Mouse (Mus musculus): Measurements from ENCODE around the gene Zfp9. TPM values are rescaled to one million over a fixed set of nuclear protein-coding genes. Genes with fewer than 3 reads are reported as not detected.

Zfp9 gene
- polyA plus RNA-seq, 1 experiment from 2014 or later, result 1.1 TPM

- Histone ChIP-seq H3K4me1 (replicated peaks) (no peaks in the 10 kb centered on the region), H3K9me3 (replicated peaks) (no peaks in the 10 kb centered on the region), H3K4me3 (replicated peaks) (no peak overlapping the region), H3K9ac (no peak overlapping the region), H3K27me3 (no peaks in the 10 kb centered on the region), H3K27ac (replicated peaks) (no peak overlapping the region), H3K4me2 (no peak overlapping the region), H3K36me3 (replicated peaks) (peaks cover 21% of the 10 kb centered on the region)
- ATAC-seq (ENCODE audit: insufficient read depth), result no peak
- WGBS (ENCODE audit: insufficient replicate concordance), result 65% methylated on average over 4 of the region's 4 CpGs
These were observed 47.6 kb downstream of the Zfp9 start for GRCm38 (mm10) chr6:118431502-118431901.

- H3K27ac ChIP-seq (replicated peaks), result no peak overlapping the region
- H3K4me1 ChIP-seq (replicated peaks), result no peaks in the 10 kb centered on the region
- H3K9ac ChIP-seq, result no peak overlapping the region
- no peak overlapping the region for H3K4me2 ChIP-seq
- peaks cover 21% of the 10 kb centered on the region for H3K36me3 ChIP-seq (replicated peaks)
- no peak overlapping the region for H3K4me3 ChIP-seq (replicated peaks)
- no peak for ATAC-seq (ENCODE audit: insufficient read depth)
- H3K27me3 ChIP-seq, result no peaks in the 10 kb centered on the region
- H3K9me3 ChIP-seq (replicated peaks), result no peaks in the 10 kb centered on the region
- WGBS (ENCODE audit: insufficient replicate concordance), result 62% methylated on average over 1 of the region's 1 CpGs
These were observed 52.5 kb downstream of the Zfp9 start for GRCm38 (mm10) chr6:118426666-118427065.

GRCm38 (mm10) chr6:118419050-118419920 lies 59.8 kb downstream of the Zfp9 start, which contains the start of gene Bms1:
Gene Bms1 (minus strand): TSS chr6:118419474.
- Histone ChIP-seq H3K27ac (replicated peaks) (peak within 1 kb of the TSS; percentile 84), H3K36me3 (replicated peaks) (peaks cover 29% of the 10 kb centered on the region), H3K27me3 (no peaks in the 10 kb centered on the region), H3K4me1 (replicated peaks) (peaks cover 14% of the 10 kb centered on the region), H3K4me2 (peak within 1 kb of the TSS; percentile 76), H3K9ac (peak within 1 kb of the TSS; percentile 88), H3K4me3 (replicated peaks) (peak within 1 kb of the TSS; percentile 95), H3K9me3 (replicated peaks) (no peaks in the 10 kb centered on the region)
- under 1% methylated on average over 67 of the region's 67 CpGs for WGBS (ENCODE audit: insufficient replicate concordance)
- ATAC-seq (ENCODE audit: insufficient read depth), result peak; percentile 97

Small RNA genes within 50 kb of the gene (microRNA-seq; reads per million reads assigned to microRNA genes)
- gene Gm25953, result not detected

Other genes starting within 250 kb of the Zfp9 start
- gene Bms1, start 59.8 kb downstream of the Zfp9 start, polyA plus RNA-seq (2015; fragmentation: Nextera tagmentation; extraction: Ambion mirVana), result 14.7 and 16.6 TPM in 2 replicates
- 0.75 and 0.85 TPM in 2 replicates for gene Zfp248, start 23.8 kb downstream of the Zfp9 start, polyA plus RNA-seq (2015; fragmentation: Nextera tagmentation; extraction: Ambion mirVana)
- gene Ankrd26, start 82.9 kb upstream of the Zfp9 start, polyA plus RNA-seq (2015; fragmentation: Nextera tagmentation; extraction: Ambion mirVana), result 4.7 and 5.1 TPM in 2 replicates